In the genomic region with DNA sequence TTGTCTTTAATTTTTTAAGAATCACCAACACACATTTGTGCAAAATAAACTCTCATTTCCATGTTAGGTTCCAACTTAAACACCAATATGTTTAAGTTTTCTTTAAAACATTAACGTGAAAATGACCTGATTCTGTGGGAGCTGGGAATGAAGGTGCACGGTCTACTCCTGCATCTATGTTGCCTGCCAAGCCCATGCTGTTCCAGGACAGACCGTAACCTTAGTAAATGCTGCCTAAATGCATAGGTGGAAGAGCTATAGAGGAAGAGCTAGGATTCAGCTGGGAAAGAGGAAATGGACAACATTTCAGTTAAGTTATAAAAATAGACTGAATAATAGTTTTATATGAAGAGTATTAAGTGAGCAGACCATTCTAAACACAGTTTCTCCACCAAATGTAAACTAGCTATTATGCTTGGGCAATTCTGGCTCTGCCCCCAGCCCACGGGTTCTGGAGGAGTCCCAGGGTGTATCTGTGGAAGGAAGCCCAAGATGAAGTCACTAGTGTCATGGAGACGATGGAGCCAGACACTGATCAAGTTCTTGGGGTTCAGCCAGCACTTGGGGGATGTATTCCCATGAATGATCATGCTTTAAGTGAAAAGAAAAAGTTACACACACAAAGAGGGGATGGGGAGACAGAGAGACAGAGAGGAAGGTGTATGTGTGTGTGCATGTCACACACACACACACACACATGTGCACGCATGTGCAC, we compare ENCODE assay signal across 10 mouse cellular contexts.
DNase-seq lines count a peak whose midpoint lies in the region; TF ChIP-seq lines count a peak whose summit lies in the region.
"Had no signal": no experiment of that assay in that cellular context is flagged by ENCODE, and none has a peak within 500 bp of the region (broad histone marks: within the 10 kb centered on the region; RNA-seq: fewer than 3 reads in every experiment).

No protein-coding gene starts in this region.

- no peak for TF ChIP-seq POLR2A in lung, adult 2 months (IDR thresholded peaks at IDR 0.05; ENCODE audit: borderline replicate concordance, extremely low read depth, low read depth, low read length)

- no peak overlapping the region for H3K4me3 ChIP-seq in lung, adult 2 months (replicated peaks; ENCODE audit: extremely low read depth, low read depth, low read length)
- H3K4me3 ChIP-seq: midbrain, embryonic 12.5 days had no signal

- peaks cover 3% of the 10 kb centered on the region for H3K4me1 ChIP-seq in lung, adult 2 months (ENCODE audit: control insufficient read depth, insufficient read depth, low read length)

- 66% methylated on average over 6 of the region's 6 CpGs for WGBS in lung, adult 2 months

- no peak for TF ChIP-seq CTCF in lung, adult 2 months (IDR thresholded peaks at IDR 0.05; ENCODE audit: insufficient read depth, low read length)

- intact Hi-C loops in heart, postnatal 25 days (cut with DNase I): no loop called here
- intact Hi-C loops in left cerebral cortex, postnatal 10 days (cut with DNase I): no loop called here

- DNase-seq in lung, adult 18-20 months: peak; percentile 33 to 46
- no peak for DNase-seq in lung, adult 2 months
- peak; percentile 81 to 87 for DNase-seq in cerebellum, postnatal 14 days
- DNase-seq in heart, postnatal 25 days (ENCODE audit: low spot score): peak; percentile 61
- peak; percentile 74 for DNase-seq in skeletal muscle tissue, adult 2 months (ENCODE audit: low read depth, low spot score)
- no peak for DNase-seq in adrenal gland, postnatal 25 days
- DNase-seq in frontal cortex, postnatal 36 days (ENCODE audit: low spot score in 2 of 2): no peak
- no peak for DNase-seq in left cerebral cortex, postnatal 10 days (ENCODE audit: extremely low spot score in 1 of 2, low spot score in 2 of 2)
- DNase-seq: thymus, postnatal 36 days had no signal

Comparison
In these comparisons a context has a peak if more than half of its experiments do, and no peak if none do; other contexts are left out.
1. DNase-seq: peak in lung, adult 18-20 months (2 of 2), cerebellum, postnatal 14 days (2 of 2), heart, postnatal 25 days (single experiment) and skeletal muscle tissue, adult 2 months (single experiment); none in lung, adult 2 months (single experiment), adrenal gland, postnatal 25 days (single experiment), frontal cortex, postnatal 36 days (0 of 2) and left cerebral cortex, postnatal 10 days (0 of 2).